Mouse (Mus musculus) thymus, postnatal 0 days (tissue): ENCODE measurements around the gene Efcab5. TPM values are rescaled to one million over a fixed set of nuclear protein-coding genes. Genes with fewer than 3 reads are reported as not detected.
A peak's percentile ranks its signal among the peaks of the same experiment; 100 is the strongest.

Experiments
- microRNA counts: library from miRNA; unstranded; fragments of <30 nt; microRNA quantifications from one replicate; lab custom pipeline; 2015
- microRNA-seq: library from miRNA; unstranded; fragments of <30 nt; microRNA quantifications from one replicate; pipeline ENCODE4, GENCODE M21; 2016; ENCODE audit warnings: borderline number of aligned reads
- polyA plus RNA-seq: library from polyadenylated mRNA; unstranded; fragments of >200 nt; fragmentation: Nextera tagmentation; extraction: Ambion mirVana; gene quantifications from 2 replicates; pipeline ENCODE4 v1.2.1, GENCODE M21; 2015

Gene Efcab5
- polyA plus RNA-seq, 1 experiment from 2014 or later: 0.96 TPM

MicroRNAs within 50 kb of the gene (microRNA counts, 519-probe panel; counts per million panel counts)
- 5,731 counts per million, percentile 88 among the panel's probes with 10 or more counts for microRNA mmu-miR-423-3p (lab: Ali Mortazavi, UCI)
- 4,785 counts per million, percentile 82 among the panel's probes with 10 or more counts for microRNA mmu-miR-423-5p (lab: Ali Mortazavi, UCI)

Small RNA genes within 50 kb of the gene (microRNA-seq; reads per million reads assigned to microRNA genes)
- 5,968 reads per million, percentile 88 among the genes with 10 or more reads in this experiment for gene Mir423

Other genes with a start within 250 kb of the Efcab5 start
- 0.66 and 1.1 TPM in 2 replicates for gene Slc6a4, start 190.4 kb downstream of the Efcab5 start, polyA plus RNA-seq
- 87.0 and 90.7 TPM in 2 replicates for gene Nsrp1, start 110.5 kb downstream of the Efcab5 start, polyA plus RNA-seq
- 12.1 and 14.7 TPM in 2 replicates for gene Ssh2, start 27.3 kb upstream of the Efcab5 start, polyA plus RNA-seq